Mouse (Mus musculus) liver, postnatal 0 days (tissue): Measurements from ENCODE around the gene Ntrk3. TPM values are rescaled to one million over a fixed set of nuclear protein-coding genes. Genes with fewer than 3 reads are reported as not detected.

Source experiments
- ATAC-seq: fragments of 200-750 bp; cut with Nextera tagmentation; 2 replicates; pipeline ENCODE4 v1.8.0; 2017; ENCODE audit warnings: mild to moderate bottlenecking, moderate library complexity
- DNase-seq: peaks from one replicate; pipeline ENCODE4 v3.0.0-alpha.2; 2016
- H3K27ac ChIP-seq: fragments of 300-500 bp; sonication (generic); 2 replicates; pipeline ENCODE4 v1.5.1; 2014; ENCODE audit warnings: antibody characterized with exemption, moderate library complexity, mild to moderate bottlenecking, low read depth
- H3K27me3 ChIP-seq: fragments of 300-500 bp; sonication (generic); 2 replicates; pipeline ENCODE4 v1.6.1; 2014; ENCODE audit warnings: low read length, control low read depth, mixed read lengths; ENCODE audit not compliant: insufficient read depth
- H3K36me3 ChIP-seq: fragments of 300-500 bp; sonication (generic); replicated peaks from 2 replicates; pipeline ENCODE4 v1.6.1; 2014; ENCODE audit warnings: mild to moderate bottlenecking, control low read depth, low read length, moderate library complexity, mixed read lengths; ENCODE audit not compliant: insufficient read depth
- H3K4me1 ChIP-seq: fragments of 300-500 bp; sonication (generic); 2 replicates; pipeline ENCODE4 v1.6.1; 2014; ENCODE audit warnings: antibody characterized with exemption, mild to moderate bottlenecking, control low read depth; ENCODE audit not compliant: insufficient read depth
- H3K4me2 ChIP-seq: fragments of 300-500 bp; sonication (generic); 2 replicates; pipeline ENCODE4 v1.6.1; 2014; ENCODE audit warnings: low read depth, mild to moderate bottlenecking, low read length, moderate library complexity, mixed read lengths
- H3K4me3 ChIP-seq: fragments of 300-500 bp; sonication (generic); 2 replicates; pipeline ENCODE4 v1.5.1; 2014; ENCODE audit warnings: low read depth, low read length
- H3K9ac ChIP-seq: fragments of 300-500 bp; sonication (generic); replicated peaks from 2 replicates; pipeline ENCODE4 v1.6.1; 2014; ENCODE audit warnings: mild to moderate bottlenecking, moderate library complexity
- H3K9me3 ChIP-seq: fragments of 300-500 bp; sonication (generic); 2 replicates; pipeline ENCODE4 v1.6.1; 2016; ENCODE audit warnings: mild to moderate bottlenecking, control low read depth, low read length, mixed read lengths
- CTCF ChIP-seq: sonication (generic); IDR thresholded peaks from 2 replicates; pipeline ENCODE4 v1.5.1; 2016; ENCODE audit warnings: antibody characterized with exemption, low read depth
- EP300 ChIP-seq: IDR thresholded peaks from 2 replicates; pipeline ENCODE4 v1.6.1; 2016; ENCODE audit warnings: antibody characterized with exemption, low read depth, mild to moderate bottlenecking
- WGBS: fragments of 180-500 bp; shearing (Covaris S2); extraction: QIAGEN DNeasy Blood & Tissue Kit; methylation state at CpG from one replicate; pipeline ENCODE4 v1.1.7; 2014; ENCODE audit not compliant: insufficient replicate concordance; 5-methylcytosine and 5-hydroxymethylcytosine counted together
- polyA plus RNA-seq: library from polyadenylated mRNA; unstranded; fragments of >200 nt; fragmentation: Nextera tagmentation; extraction: Ambion mirVana; gene quantifications from 2 replicates; pipeline ENCODE4 v1.2.1, GENCODE M21; 2015

The Ntrk3 gene
- polyA plus RNA-seq, 1 experiment from 2014 or later, result 0.16 TPM

GRCm38 (mm10) chr7:78752961-78753360 lies 15.1 kb upstream of the Ntrk3 start:
- 73% methylated on average over 4 of the region's 4 CpGs for WGBS
- no peaks in the 10 kb centered on the region for H3K4me1 ChIP-seq
- H3K4me3 ChIP-seq, result no peak overlapping the region
- ATAC-seq, result no peak
- H3K36me3 ChIP-seq, result no peaks in the 10 kb centered on the region
- TF ChIP-seq CTCF (no peak), EP300 (no peak)
- no peak overlapping the region for H3K27ac ChIP-seq
- H3K27me3 ChIP-seq, result no peaks in the 10 kb centered on the region
- no peak overlapping the region for H3K9ac ChIP-seq
- DNase-seq, result no peak
- H3K4me2 ChIP-seq, result no peak overlapping the region
- H3K9me3 ChIP-seq, result no peaks in the 10 kb centered on the region

- H3K9me3 ChIP-seq, result no peaks in the 10 kb centered on the region
- H3K4me3 ChIP-seq, result no peak overlapping the region
- H3K4me2 ChIP-seq, result no peak overlapping the region
- no peak for DNase-seq
- no peaks in the 10 kb centered on the region for H3K27me3 ChIP-seq
- ATAC-seq, result no peak
- no peaks in the 10 kb centered on the region for H3K4me1 ChIP-seq
- WGBS, result 57% methylated on average over 5 of the region's 5 CpGs
- no peak overlapping the region for H3K27ac ChIP-seq
- no peak for TF ChIP-seq CTCF
- TF ChIP-seq EP300, result no peak
- H3K36me3 ChIP-seq, result no peaks in the 10 kb centered on the region
- no peak overlapping the region for H3K9ac ChIP-seq
These were observed 6.0 kb upstream of the Ntrk3 start for GRCm38 (mm10) chr7:78743731-78744385.

GRCm38 (mm10) chr7:78739351-78740000 lies 1.7 kb upstream of the Ntrk3 start:
- H3K27me3 ChIP-seq, result no peaks in the 10 kb centered on the region
- ATAC-seq (no peak), DNase-seq (no peak)
- no peaks in the 10 kb centered on the region for H3K9me3 ChIP-seq
- H3K4me2 ChIP-seq, result no peak overlapping the region
- no peak overlapping the region for H3K9ac ChIP-seq
- 75% methylated on average over 8 of the region's 8 CpGs for WGBS
- no peak for TF ChIP-seq EP300
- no peak for TF ChIP-seq CTCF
- no peaks in the 10 kb centered on the region for H3K4me1 ChIP-seq
- no peaks in the 10 kb centered on the region for H3K36me3 ChIP-seq
- H3K27ac ChIP-seq, result no peak overlapping the region
- no peak overlapping the region for H3K4me3 ChIP-seq

GRCm38 (mm10) chr7:78737196-78737595 lies 616 bp downstream of the Ntrk3 start:
- TF ChIP-seq CTCF, result no peak
- TF ChIP-seq EP300, result no peak
- H3K9me3 ChIP-seq, result no peaks in the 10 kb centered on the region
- no peaks in the 10 kb centered on the region for H3K27me3 ChIP-seq
- no peaks in the 10 kb centered on the region for H3K4me1 ChIP-seq
- no peak overlapping the region for H3K4me3 ChIP-seq
- H3K27ac ChIP-seq, result no peak overlapping the region
- no peak for ATAC-seq
- no peak overlapping the region for H3K4me2 ChIP-seq
- no peak for DNase-seq
- 87% methylated on average over 6 of the region's 6 CpGs for WGBS
- H3K9ac ChIP-seq, result no peak overlapping the region
- no peaks in the 10 kb centered on the region for H3K36me3 ChIP-seq

- no peak overlapping the region for H3K27ac ChIP-seq
- no peak for TF ChIP-seq EP300
- no peak for TF ChIP-seq CTCF
- ATAC-seq, result no peak
- 79% methylated on average over 8 of the region's 8 CpGs for WGBS
- H3K27me3 ChIP-seq, result no peaks in the 10 kb centered on the region
- no peaks in the 10 kb centered on the region for H3K9me3 ChIP-seq
- H3K4me1 ChIP-seq, result no peaks in the 10 kb centered on the region
- no peak overlapping the region for H3K9ac ChIP-seq
- DNase-seq, result no peak
- no peak overlapping the region for H3K4me2 ChIP-seq
- H3K36me3 ChIP-seq, result no peaks in the 10 kb centered on the region
- H3K4me3 ChIP-seq, result no peak overlapping the region
These were observed 6.4 kb downstream of the Ntrk3 start for GRCm38 (mm10) chr7:78731391-78731790.

GRCm38 (mm10) chr7:78724591-78724990 lies 13.2 kb downstream of the Ntrk3 start:
- DNase-seq, result no peak
- Histone ChIP-seq H3K4me2 (no peak overlapping the region), H3K36me3 (no peaks in the 10 kb centered on the region), H3K9ac (no peak overlapping the region), H3K27ac (no peak overlapping the region), H3K4me3 (no peak overlapping the region), H3K4me1 (no peaks in the 10 kb centered on the region), H3K27me3 (no peaks in the 10 kb centered on the region), H3K9me3 (no peaks in the 10 kb centered on the region)
- TF ChIP-seq CTCF (no peak), EP300 (no peak)
- ATAC-seq, result no peak
- 63% methylated on average over 4 of the region's 4 CpGs for WGBS
